Mouse (Mus musculus): ENCODE data around the gene Abhd16b. TPM values are rescaled to one million over a fixed set of nuclear protein-coding genes. Genes with fewer than 3 reads are reported as not detected.
"Not testable (repeated sequence)": the region's sequence is repeated elsewhere in the genome, so short reads cannot be mapped to it uniquely, and the experiment has no call there.

Gene Abhd16b
- polyA plus RNA-seq, 1 experiment from 2014 or later = 0.11 TPM

GRCm38 (mm10) chr2:181494266-181494945 is 1.4 kb downstream of the Abhd16b start:
- Histone ChIP-seq H3K4me1 (peaks cover 19% of the 10 kb centered on the region), H3K27me3 (replicated peaks; ENCODE audit: low read depth, poor library complexity, severe bottlenecking) (no peaks in the 10 kb centered on the region), H3K27ac (replicated peaks) (no peak overlapping the region), H3K36me3 (replicated peaks) (peaks cover 3% of the 10 kb centered on the region), H3K4me3 (no peak overlapping the region), H3K9me3 (no peaks in the 10 kb centered on the region)
- DNase-seq (ENCODE audit: low spot score) = no peak
- 85% methylated on average over 26 of the region's 26 CpGs for WGBS

- H3K27me3 ChIP-seq (replicated peaks; ENCODE audit: low read depth, poor library complexity, severe bottlenecking); H3K9me3 ChIP-seq; DNase-seq (ENCODE audit: low spot score); H3K27ac ChIP-seq (replicated peaks): not testable (repeated sequence)
- Histone ChIP-seq H3K36me3 (replicated peaks) (peaks cover 18% of the 10 kb centered on the region), H3K4me3 (peak overlapping the region; percentile 75; the same call in 1 of the 2 replicates), H3K4me1 (peaks cover 19% of the 10 kb centered on the region)
- WGBS = 63% methylated on average over 8 of the region's 8 CpGs
Measured at GRCm38 (mm10) chr2:181495845-181496244, 2.8 kb downstream of the Abhd16b start.

GRCm38 (mm10) chr2:181496281-181496680 is 3.3 kb downstream of the Abhd16b start:
- Histone ChIP-seq H3K27ac (replicated peaks) (peak overlapping the region; percentile 89), H3K4me3 (peak overlapping the region; percentile 75), H3K4me1 (peaks cover 19% of the 10 kb centered on the region), H3K9me3 (no peaks in the 10 kb centered on the region), H3K36me3 (replicated peaks) (peaks cover 22% of the 10 kb centered on the region), H3K27me3 (replicated peaks; ENCODE audit: low read depth, poor library complexity, severe bottlenecking) (no peaks in the 10 kb centered on the region)
- WGBS = 15% methylated on average over 8 of the region's 8 CpGs
- DNase-seq (ENCODE audit: low spot score) = peak; percentile 72

GRCm38 (mm10) chr2:181496831-181497547 is 4.0 kb downstream of the Abhd16b start, which contains the start of gene Tpd52l2:
Gene Tpd52l2 (plus strand): TSS chr2:181497142.
- Histone ChIP-seq H3K27ac (replicated peaks) (peak within 1 kb of the TSS; percentile 89), H3K9me3 (no peaks in the 10 kb centered on the region), H3K36me3 (replicated peaks) (peaks cover 29% of the 10 kb centered on the region), H3K27me3 (replicated peaks; ENCODE audit: low read depth, poor library complexity, severe bottlenecking) (no peaks in the 10 kb centered on the region), H3K4me3 (peak within 1 kb of the TSS; percentile 75), H3K4me1 (peaks cover 19% of the 10 kb centered on the region)
- DNase-seq (ENCODE audit: low spot score) = peak; percentile 94
- WGBS = under 1% methylated on average over 46 of the region's 46 CpGs

GRCm38 (mm10) chr2:181497548-181497875 is 4.5 kb downstream of the Abhd16b start:
- peak overlapping the region; percentile 89 for H3K27ac ChIP-seq (replicated peaks)
- peak; percentile 71 for DNase-seq (ENCODE audit: low spot score)
- WGBS = under 1% methylated on average over 12 of the region's 12 CpGs

GRCm38 (mm10) chr2:181498644-181499043 is 5.6 kb downstream of the Abhd16b start:
- Histone ChIP-seq H3K27me3 (replicated peaks; ENCODE audit: low read depth, poor library complexity, severe bottlenecking) (no peaks in the 10 kb centered on the region), H3K4me1 (peaks cover 19% of the 10 kb centered on the region), H3K9me3 (no peaks in the 10 kb centered on the region), H3K36me3 (replicated peaks) (peaks cover 46% of the 10 kb centered on the region), H3K4me3 (0 out of 2 replicates have a peak overlapping the region, but pooled peaks have one; percentile 75), H3K27ac (replicated peaks) (no peak overlapping the region)
- no peak for DNase-seq (ENCODE audit: low spot score)
- WGBS = 84% methylated on average over 4 of the region's 4 CpGs

More at GRCm38 (mm10) chr2:181497548-181497875, 4.5 kb downstream of the Abhd16b start:
- Histone ChIP-seq H3K36me3 (replicated peaks) (peaks cover 34% of the 10 kb centered on the region), H3K4me1 (peaks cover 19% of the 10 kb centered on the region), H3K27me3 (replicated peaks; ENCODE audit: low read depth, poor library complexity, severe bottlenecking) (no peaks in the 10 kb centered on the region), H3K9me3 (no peaks in the 10 kb centered on the region), H3K4me3 (peak overlapping the region; percentile 75)

GRCm38 (mm10) chr2:181509191-181509590 is 16.2 kb downstream of the Abhd16b start:
- Histone ChIP-seq H3K4me1 (peaks cover 5% of the 10 kb centered on the region; the same call in 1 of the 2 replicates), H3K27me3 (replicated peaks; ENCODE audit: low read depth, poor library complexity, severe bottlenecking) (no peaks in the 10 kb centered on the region), H3K4me3 (no peak overlapping the region), H3K27ac (replicated peaks) (no peak overlapping the region), H3K36me3 (replicated peaks) (peaks cover 100% of the 10 kb centered on the region), H3K9me3 (no peaks in the 10 kb centered on the region)
- 92% methylated on average over 2 of the region's 2 CpGs for WGBS
- no peak for DNase-seq (ENCODE audit: low spot score)

GRCm38 (mm10) chr2:181511231-181511630 is 18.2 kb downstream of the Abhd16b start:
- no peaks in the 10 kb centered on the region for H3K27me3 ChIP-seq (replicated peaks; ENCODE audit: low read depth, poor library complexity, severe bottlenecking)
- no peak overlapping the region for H3K27ac ChIP-seq (replicated peaks)
- no peak for DNase-seq (ENCODE audit: low spot score)
- no peaks in the 10 kb centered on the region for H3K4me1 ChIP-seq
- WGBS = 92% methylated on average over 8 of the region's 8 CpGs
- H3K4me3 ChIP-seq = no peak overlapping the region
- no peaks in the 10 kb centered on the region for H3K9me3 ChIP-seq
- H3K36me3 ChIP-seq (replicated peaks) = peaks cover 100% of the 10 kb centered on the region

- Histone ChIP-seq H3K27ac (replicated peaks) (peak overlapping the region; percentile 97), H3K36me3 (replicated peaks) (peaks cover 58% of the 10 kb centered on the region), H3K9me3 (no peaks in the 10 kb centered on the region), H3K4me1 (peaks cover 22% of the 10 kb centered on the region), H3K27me3 (replicated peaks; ENCODE audit: low read depth, poor library complexity, severe bottlenecking) (no peaks in the 10 kb centered on the region), H3K4me3 (peak overlapping the region; percentile 97)
- 78% methylated on average over 3 of the region's 3 CpGs for WGBS
- peak; percentile 10 for DNase-seq (ENCODE audit: low spot score)
Measured at GRCm38 (mm10) chr2:181519201-181519600, 26.2 kb downstream of the Abhd16b start.

- H3K27me3 ChIP-seq (replicated peaks; ENCODE audit: low read depth, poor library complexity, severe bottlenecking) = no peaks in the 10 kb centered on the region
- H3K36me3 ChIP-seq (replicated peaks) = peaks cover 47% of the 10 kb centered on the region
- under 1% methylated on average over 74 of the region's 74 CpGs for WGBS
- H3K9me3 ChIP-seq = no peaks in the 10 kb centered on the region
- H3K4me1 ChIP-seq = peaks cover 22% of the 10 kb centered on the region
- H3K27ac ChIP-seq (replicated peaks) = peak within 1 kb of the TSS; percentile 97
- peak; percentile 98 for DNase-seq (ENCODE audit: low spot score)
- peak within 1 kb of the TSS; percentile 97 for H3K4me3 ChIP-seq
Measured at GRCm38 (mm10) chr2:181520118-181520935, 27.3 kb downstream of the Abhd16b start, which contains the start of gene Dnajc5. Gene Dnajc5 (plus strand): TSS chr2:181520485.

- Histone ChIP-seq H3K27ac (replicated peaks) (peak overlapping the region; percentile 97), H3K27me3 (replicated peaks; ENCODE audit: low read depth, poor library complexity, severe bottlenecking) (no peaks in the 10 kb centered on the region), H3K4me3 (peak overlapping the region; percentile 97), H3K9me3 (no peaks in the 10 kb centered on the region), H3K4me1 (peaks cover 22% of the 10 kb centered on the region), H3K36me3 (replicated peaks) (peaks cover 41% of the 10 kb centered on the region)
- under 1% methylated on average over 17 of the region's 17 CpGs for WGBS
- no peak for DNase-seq (ENCODE audit: low spot score)
Measured at GRCm38 (mm10) chr2:181520936-181521227, 27.9 kb downstream of the Abhd16b start.

- Histone ChIP-seq H3K27ac (replicated peaks) (no peak overlapping the region; the same call in 1 of the 2 replicates), H3K4me3 (peak overlapping the region; percentile 97), H3K36me3 (replicated peaks) (peaks cover 35% of the 10 kb centered on the region), H3K27me3 (replicated peaks; ENCODE audit: low read depth, poor library complexity, severe bottlenecking) (no peaks in the 10 kb centered on the region), H3K4me1 (peaks cover 22% of the 10 kb centered on the region), H3K9me3 (no peaks in the 10 kb centered on the region)
- WGBS = 63% methylated on average over 10 of the region's 10 CpGs
- DNase-seq (ENCODE audit: low spot score) = no peak
Measured at GRCm38 (mm10) chr2:181521491-181521890, 28.5 kb downstream of the Abhd16b start.

Data from embryonic facial prominence, embryonic 10.5 days (tissue).